Mouse (Mus musculus) 3T3-L1 (cell line): ENCODE results near the gene Ptgr1.

ENCODE experiments used
- DNase-seq: peaks from one replicate; pipeline ENCODE4 v3.0.0-alpha.2; 2015; ENCODE audit warnings: low read depth, low spot score

Ptgr1 gene

DNA sequence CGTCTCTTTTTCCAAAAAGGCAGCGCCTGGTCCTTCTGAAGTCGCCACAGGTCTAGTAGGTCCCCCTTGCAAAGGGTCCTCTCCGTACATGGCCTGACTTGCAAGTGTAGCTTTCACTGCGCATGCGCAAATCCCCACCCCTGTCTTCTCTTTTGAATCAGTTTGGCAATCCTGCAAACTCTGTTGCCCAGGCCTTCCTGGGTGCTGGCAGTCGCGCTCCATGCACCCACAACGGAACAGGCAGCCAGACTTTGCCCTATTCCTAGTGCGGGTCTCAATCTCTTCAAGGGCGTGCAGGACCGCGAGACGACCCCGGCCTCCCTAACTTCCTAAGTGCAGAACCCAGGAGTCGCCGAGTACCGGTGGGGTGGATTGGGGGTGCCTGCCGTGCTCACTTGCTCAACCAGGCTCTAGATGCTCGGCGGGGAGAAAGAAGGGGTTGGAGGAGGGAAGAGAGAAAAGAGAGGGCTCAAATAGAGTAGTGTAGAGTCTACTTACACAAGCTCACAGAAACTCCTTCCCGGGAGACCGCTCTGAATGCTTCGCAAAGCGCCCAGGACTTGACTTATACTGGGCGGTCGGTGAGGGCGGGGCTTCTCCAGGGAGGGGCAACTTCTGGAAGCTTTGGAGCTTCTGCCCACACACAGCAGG lies at the start of gene Ptgr1:
Gene Ptgr1 (minus strand): TSS at position 580 of the 651 bp plus-strand sequence.
- peak; percentile 58 for DNase-seq

DNA sequence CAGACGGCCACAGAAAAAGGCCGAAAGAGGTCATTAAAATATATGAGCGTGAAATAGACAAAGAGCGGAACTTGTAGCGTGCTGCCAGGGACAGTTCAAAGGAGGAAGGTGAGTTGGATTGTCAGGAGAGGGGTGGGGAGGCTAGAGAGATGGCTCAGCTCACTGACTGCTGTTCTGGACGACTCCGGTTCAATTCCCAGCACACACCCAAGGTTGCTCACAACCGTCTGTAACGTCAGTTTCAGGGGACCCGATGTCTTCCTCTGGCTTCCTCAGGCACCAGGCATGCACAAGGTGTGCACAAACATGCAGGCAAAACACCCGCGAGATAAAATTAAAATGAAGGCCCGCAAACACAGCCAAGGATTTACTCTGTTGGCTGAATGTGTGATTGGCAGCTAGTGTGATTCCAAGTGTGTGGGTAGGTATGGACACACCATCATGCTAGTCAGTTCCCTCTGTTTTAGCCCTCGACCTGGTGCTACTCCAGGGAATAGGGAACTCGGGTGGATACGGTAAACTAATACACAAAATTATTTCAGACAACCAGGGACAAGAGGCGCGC lies 48.9 kb upstream of the Ptgr1 start:
- peak; percentile 34 for DNase-seq

DNA sequence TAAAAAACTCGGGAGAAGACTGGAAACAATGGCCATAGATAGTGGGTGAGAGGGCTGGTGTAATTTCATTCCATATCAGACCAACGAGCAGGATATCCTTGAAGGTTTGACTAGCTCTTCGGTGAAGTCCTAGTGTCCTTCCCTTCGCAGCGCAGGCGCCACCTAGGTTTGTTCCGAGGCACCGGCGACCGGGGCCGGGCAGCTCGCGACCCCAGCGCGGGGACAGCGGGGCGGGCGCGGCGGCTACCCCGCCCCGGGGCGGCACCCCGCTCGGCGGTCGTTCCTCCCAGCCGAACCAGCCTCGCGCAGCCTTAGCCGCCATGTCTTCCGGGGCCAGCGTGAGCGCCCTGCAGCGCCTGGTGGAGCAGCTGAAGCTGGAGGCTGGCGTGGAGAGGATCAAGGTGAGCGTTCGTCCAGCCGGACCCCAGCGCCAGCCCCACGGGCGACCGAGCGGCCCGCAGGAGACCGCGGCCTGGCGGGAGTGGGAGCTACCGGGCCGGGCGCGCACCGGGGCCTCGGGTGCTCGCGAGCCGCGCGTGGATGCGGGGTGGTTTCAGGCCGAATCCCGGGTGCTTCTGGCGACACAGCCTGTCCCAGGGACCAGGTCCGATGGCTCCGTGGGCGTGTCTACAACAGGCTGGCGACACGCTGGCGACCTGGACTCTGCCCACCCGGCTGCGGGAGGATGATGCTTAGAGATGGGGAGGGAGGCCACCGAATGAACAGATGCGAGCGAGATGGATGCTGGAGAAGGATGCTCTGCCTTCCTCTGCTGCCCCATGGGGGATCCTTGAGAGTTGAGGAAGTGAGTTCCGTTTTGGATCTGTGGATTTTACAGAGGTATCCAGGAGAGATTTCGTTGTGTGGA lies 48.2 kb upstream of the Ptgr1 start, which contains the start of gene Gng10:
Gene Gng10 (plus strand): TSS at position 171 of the 868 bp plus-strand sequence.
- DNase-seq, result peak; percentile 54

DNA sequence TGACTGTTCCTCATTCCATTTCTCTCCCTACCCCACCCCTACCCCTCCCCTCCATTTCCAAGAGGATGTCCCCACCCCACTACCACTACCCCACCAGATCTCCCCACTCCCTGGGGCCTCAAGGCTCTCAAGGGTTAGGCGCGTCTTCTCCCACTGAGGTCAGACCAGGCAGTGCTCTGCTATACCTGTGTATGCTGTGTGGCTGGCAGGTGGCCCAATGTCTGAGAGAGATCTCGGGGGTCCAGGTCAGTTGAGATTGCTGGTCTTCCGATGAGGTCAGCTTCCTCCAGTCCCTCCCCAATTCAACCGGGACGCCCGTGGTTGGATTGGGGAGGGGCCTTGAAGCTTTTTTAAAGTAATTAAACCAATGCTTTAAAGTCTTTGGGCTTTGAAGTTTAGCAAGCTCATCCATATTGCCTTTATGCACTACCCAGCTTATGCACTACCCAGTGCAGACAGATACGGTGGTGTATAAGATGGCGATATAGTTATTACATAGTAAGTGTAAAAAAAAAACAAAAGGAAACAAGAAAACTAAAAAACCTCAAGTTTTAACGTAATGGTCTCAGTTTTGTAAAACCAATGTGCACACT lies 47.5 kb upstream of the Ptgr1 start:
- DNase-seq, result no peak

DNA sequence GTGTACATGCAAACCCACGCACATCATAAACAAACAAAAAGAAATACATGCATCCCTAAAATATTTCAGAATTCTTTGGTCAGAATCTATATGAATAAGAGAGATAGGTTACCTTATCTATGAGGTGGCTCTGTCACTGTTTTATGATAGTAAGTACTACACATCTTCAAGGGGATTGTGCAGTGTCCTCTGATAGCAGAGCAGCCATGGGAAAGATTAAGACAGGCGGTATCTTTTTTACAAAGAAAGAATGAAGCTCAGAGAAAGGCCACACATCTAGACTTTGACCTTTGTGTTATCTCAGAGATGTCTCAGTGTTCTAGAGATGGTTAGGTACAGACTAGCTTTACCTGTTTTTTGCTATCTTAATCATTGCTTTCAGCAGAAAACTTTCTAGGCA lies 30.0 kb upstream of the Ptgr1 start:
- no peak for DNase-seq

DNA sequence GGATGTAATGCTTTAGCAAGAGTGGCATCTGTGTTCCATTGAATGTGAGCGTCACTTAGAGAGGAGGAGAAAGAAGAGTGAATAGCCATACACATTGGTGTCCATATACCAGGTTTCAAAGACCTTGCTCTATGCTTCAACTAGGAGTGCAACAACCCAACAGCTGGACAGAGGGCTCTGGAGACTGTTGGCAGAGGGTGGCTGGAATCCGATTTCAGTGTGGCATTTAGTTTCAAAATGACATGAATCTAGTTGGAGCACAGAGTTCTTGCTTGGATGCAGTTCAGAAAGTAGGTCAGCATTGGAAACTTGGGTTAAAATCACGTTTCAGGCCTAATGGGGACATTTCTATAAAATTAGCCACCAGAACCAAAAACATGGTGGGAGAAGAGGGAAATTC lies 28.3 kb upstream of the Ptgr1 start:
- DNase-seq, result no peak

DNA sequence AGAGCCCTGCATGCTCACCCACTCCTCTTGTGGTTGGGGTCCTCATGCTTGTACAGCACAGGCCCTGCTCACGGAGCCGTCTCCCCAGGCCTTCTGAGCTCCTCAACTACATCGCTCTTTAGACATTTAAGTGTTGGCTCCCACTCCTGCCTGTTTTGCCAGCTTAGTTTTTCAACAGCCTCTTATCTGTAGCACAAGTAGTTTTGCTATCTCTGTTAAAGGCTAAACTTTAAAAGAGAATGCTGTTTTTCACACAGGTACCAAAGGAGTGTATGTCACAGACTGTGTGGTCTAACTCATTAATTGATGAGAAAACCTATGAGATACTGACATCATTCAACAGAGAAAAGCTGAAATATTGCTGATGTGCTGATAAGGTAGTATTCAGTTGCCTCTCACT lies 24.5 kb upstream of the Ptgr1 start:
- no peak for DNase-seq

DNA sequence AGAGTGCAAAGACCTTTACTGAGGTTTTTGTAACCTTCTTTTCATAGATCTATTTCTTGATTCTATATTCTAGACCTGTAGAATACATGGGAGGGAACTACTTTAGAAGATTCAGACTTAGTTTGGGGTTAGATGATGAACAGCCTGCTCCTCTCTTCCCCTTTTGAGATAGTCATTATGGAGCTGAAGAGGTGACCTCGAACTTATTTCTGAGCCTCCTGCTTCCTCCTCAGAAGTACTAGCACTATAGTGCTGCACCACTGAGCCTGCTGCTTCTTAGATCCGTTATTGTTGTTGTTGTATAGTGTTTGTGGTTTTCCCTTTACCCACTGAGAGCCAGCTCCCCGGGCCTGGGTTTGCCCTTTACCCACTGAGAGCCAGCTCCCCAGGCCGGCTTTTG lies 22.8 kb upstream of the Ptgr1 start:
- DNase-seq, result no peak

DNA sequence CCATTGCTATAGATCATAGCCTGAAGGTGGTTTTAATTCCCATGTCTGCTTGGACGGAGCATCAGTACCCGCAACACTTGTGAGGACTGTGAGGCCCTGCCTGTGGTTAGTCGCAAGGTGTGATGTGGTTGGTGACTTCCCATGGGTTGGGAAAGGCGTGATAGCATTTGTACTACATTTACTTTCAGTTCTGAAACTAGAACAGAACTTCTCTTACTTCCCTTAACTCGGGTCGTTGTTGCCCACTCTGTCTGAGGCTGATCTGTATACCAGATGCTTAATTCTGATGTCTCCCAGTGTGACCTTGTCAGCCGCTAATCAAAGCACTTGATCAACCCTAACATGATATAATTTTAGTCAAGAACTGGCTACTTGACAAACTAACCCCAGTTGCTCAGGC lies 22.3 kb upstream of the Ptgr1 start:
- no peak for DNase-seq

DNA sequence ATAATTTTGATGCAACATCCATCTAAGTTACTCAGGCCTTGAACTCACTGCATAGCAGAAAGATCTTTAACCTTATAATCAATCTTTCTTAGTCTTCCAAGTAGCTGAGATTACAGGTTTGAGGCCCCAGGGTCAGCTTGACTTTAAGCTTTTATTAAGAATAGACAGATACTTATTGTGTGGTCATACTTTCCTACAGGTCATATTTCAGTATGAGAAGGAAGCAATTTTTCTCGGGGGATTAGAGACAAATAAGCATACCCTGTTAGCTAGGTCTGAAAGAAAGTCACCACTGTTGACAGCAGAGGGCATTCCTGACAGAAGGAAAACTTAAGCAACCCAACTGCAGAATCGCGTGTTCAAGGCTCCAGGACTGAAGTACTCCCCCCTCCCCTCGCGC lies 21.1 kb upstream of the Ptgr1 start:
- DNase-seq, result peak; percentile 40

DNA sequence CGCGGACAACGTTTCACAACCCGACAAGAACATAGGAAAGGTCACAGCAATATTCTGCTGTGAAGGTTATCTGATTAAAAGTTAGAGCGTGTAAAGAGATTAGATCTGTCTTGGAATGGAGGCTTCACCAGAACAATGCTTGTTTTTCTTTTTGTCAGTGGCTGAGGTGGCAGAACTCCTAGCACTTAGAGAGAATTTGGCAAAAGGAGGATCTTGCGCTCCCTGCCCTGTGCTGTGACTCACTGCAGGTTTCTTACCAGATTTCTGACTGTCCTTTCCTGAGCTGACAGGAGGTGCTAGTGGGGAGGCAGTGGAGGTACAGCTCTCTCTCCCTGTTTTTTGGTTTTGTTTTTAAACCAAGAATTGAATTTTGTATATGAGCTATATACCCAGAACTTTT lies 20.1 kb upstream of the Ptgr1 start:
- peak; percentile 69 for DNase-seq

DNA sequence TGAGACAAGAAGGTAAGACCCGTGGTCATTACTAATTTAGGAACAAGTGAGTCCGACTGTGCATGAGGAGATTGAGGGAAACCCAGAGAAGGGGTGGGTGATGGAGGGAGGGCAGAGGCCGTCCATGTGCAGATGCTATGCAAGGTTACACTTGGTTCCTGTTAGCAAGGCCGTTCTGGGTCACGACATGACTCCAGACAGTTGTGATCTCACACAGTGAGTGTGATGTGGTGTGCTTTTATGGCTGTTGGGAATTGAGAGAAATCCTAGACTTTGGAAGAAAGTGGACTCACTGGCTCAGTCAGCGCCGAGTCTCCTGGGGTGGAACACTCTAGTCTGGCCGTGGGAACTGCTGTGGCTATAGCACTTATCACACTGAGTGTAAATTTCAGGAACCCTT lies 19.3 kb upstream of the Ptgr1 start:
- DNase-seq, result no peak

DNA sequence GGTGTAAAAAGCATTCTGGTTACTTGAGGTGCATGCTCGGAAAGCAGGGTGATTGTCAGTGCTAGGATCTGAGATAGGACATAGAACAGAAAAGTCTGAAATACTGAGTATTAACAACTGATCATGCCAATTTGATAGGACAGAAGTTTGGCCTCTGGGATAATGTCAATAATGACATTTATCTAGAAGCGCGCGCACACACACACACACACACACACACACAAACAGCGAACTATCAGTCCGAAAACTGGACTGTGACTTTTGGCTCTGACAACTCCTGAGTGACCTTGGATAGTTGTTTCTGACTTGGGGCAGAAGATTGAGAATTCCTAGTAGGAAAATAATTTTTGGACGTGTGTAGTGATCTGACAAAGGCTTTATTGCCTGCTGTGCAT lies 16.9 kb upstream of the Ptgr1 start:
- DNase-seq, result no peak

DNA sequence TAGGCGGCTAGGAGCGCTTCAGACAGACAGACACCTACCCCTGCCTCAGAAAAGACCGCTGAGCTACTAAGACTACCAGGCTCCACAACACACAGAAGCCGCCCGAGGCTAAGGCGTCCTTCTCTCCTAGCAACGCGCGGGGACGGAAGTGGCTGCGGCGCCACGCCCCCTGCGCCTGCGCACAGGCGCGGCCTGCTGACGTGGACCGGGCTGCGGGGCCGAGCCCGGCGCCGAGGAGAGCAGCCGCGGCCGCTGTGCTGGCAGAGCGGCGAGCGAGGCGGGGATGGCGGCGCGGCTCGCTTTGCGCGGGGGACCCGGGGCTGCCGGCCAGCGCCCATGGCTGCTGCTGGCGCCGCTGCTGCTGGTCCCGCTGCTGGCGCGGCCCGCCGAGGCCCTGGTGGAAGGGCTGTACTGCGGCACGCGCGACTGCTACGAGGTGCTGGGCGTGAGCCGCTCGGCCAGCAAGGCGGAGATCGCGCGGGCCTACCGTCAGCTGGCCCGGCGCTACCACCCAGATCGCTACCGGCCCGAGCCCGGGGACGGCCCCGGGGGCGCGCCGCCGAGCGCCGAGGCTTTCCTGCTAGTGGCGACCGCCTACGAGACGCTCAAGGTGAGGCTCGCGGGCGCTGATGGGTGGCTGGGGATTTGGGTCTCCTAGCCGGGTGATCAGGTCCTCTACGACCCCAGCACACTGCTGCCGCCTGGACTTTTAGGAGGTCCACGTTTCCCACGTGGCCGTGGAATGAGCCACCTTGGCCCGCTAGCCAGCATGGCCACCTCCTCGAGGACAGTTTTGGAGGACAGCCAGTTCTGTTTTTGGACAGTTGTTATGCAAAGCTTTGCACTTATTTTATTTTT lies 16.3 kb upstream of the Ptgr1 start, which contains the start of gene Gm20503:
Gene Gm20503 (plus strand): TSS at position 263 of the 858 bp plus-strand sequence.
- DNase-seq, result peak; percentile 84

DNA sequence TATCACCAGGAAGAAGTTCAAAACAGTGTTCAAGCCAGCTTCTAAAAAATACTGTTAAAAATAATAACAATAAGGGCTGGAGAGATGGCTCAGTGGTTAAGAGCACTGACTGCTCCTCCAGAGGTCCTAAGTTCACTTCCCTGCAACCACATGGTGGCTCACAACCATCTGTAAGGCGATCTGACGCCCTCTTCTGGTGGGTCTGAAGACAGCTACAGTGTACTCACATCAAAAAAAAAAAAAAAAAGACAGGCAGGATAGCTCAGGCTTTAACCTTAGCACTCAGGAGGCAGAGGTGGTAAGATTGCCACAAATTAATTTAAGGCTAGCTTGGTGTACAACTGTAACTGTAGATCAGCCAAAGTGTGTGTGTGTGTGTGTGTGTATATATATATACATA lies 13.7 kb upstream of the Ptgr1 start:
- DNase-seq, result peak; percentile 69

DNA sequence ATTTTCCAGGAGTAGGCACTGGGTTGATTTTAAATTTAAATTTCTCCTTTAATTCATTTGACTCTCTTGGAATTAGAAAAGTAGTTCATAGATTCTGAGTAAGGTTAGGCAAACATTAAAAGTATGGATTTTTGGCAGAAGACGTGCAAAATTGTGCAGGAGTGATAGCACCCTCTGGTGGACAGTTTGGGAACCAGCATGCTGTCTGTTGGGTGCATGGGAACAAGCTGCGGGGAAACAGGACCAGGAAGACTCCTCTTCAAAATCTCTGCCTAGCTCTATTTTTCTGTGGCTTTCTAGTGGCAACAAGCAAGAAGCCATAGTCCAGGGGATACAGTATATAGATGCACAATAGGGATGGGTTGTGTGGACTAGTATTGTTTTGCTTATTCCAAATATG lies 12.8 kb upstream of the Ptgr1 start:
- DNase-seq, result peak; percentile 85

DNA sequence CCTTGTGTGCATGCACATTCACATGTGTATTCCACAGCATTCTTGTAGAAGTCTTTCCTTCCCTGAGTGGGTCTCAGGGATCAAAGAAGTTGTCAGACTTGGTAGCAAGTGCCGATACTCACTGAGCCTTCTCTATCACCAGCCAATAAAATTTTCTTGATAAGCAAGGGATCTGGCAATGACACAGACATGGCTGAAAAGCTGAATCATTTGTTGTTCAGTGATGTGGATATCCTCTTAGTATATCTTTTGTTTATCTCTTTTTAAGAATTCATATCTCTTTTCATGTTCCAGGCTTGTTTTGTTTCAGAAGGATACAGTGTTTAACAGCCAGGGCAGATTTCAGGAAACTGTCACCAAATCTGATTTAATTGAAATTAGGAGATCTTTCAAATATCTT lies 11.8 kb upstream of the Ptgr1 start:
- DNase-seq, result no peak

DNA sequence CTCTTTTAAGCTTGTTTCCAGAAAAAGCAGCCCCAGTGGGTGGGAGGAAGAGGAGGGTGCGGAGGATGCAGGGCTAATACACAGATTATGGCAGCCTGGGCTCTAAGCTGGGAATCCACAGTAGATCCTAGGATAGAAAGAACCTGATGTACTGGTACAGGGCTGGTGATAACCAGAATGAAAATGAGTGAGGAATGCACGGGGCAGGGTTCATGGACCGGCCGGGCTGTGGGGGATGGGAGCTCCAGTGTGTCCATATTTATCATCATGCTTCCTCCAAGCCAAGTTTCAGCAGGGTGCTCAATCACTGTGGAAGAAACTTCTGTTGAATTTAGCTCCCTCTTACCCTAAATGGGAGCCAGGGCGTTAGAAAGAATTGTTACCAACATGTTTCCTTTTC lies 10.2 kb upstream of the Ptgr1 start:
- no peak for DNase-seq

DNA sequence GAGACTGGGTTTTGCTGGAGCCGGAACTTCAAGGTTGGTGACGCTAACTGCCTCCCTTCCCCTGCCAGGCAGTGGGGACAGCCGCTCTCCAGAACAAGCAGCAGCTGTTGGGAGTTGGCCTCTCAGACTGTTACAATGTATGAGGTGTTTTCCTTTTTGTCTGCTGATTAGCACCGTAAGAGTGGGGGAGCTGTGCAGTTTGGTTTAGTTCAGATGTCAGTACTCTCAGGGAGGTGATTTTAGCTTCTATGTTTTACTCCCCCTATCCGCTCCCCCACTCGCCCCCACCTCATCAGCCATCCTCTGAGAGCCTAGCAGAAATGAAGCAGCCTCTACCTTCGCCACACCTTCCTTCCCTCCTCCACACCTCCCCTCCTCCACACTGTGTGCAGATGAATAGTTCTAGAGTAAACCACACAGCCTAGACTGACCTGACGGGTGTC lies 8.4 kb upstream of the Ptgr1 start:
- DNase-seq, result no peak

DNA sequence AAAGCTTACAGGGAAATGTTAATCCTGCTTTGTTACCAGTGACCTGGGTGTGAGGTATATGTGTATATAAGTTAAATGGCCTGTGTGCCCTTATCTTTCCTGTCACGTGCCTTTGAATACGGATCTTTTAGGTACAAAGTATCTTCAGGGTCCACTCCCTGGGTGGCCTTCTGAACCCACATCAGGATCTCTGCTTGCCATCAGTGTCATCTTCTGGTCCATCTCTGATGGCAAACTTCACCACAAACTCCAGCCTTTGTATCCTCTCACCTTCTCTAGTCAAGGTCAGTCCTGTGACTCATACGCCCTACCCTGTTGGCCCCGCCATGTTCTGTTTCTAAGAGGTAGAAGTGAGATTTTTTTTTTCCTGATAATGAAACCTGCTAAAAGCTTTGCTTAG lies 7.8 kb upstream of the Ptgr1 start, which contains the start of gene Dnajc25:
Gene Dnajc25 (plus strand): TSS at position 301 of the 400 bp plus-strand sequence.
- DNase-seq, result no peak

DNA sequence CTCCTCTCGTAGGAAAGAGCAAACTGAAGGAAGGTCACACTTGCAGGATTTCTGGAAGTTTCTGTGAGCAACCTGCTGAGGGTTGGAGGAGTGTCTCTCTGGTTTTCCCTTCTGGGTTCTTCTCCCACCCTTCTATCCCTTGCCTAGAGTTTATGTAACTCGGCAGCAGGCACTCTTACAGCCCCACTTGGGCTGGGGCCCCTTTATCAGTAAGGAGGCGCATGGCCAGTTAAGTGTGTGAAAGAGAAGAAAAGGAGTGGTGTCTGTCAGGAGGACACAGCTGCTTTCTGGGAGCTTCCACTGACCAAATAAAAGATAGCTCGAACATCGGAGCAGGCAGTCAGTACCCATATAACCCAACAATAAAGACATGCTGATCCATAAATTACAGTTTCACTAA lies 5.3 kb upstream of the Ptgr1 start:
- DNase-seq, result no peak
